Comparison of ENCODE assay signal across 25 mouse cellular contexts in genomic region chr12:36471411-36471810, GRCm38 (mm10).
DNase-seq lines count a peak whose midpoint lies in the region; ATAC-seq lines count a peak whose summit lies in the region.
"Had no signal": no experiment of that assay in that cellular context is flagged by ENCODE, and none has a peak within 500 bp of the region (broad histone marks: within the 10 kb centered on the region; RNA-seq: fewer than 3 reads in every experiment).

No protein-coding gene starts in this region.

- 57% methylated on average over 4 of the region's 4 CpGs for WGBS in embryonic facial prominence, embryonic 14.5 days
- 85% methylated on average over 4 of the region's 4 CpGs for WGBS in embryonic facial prominence, embryonic 10.5 days

- intact Hi-C loops in gastrocnemius, postnatal 14 days (cut with DNase I; ENCODE audit: low total_unique reads), result no loop called here

- peaks cover under 1% of the 10 kb centered on the region; the same call in 1 of the 2 replicates for H3K4me1 ChIP-seq in embryonic facial prominence, embryonic 14.5 days (ENCODE audit: control insufficient read depth, insufficient read depth, low read length)
- peaks cover 11% of the 10 kb centered on the region for H3K4me1 ChIP-seq in embryonic facial prominence, embryonic 10.5 days
- H3K4me1 ChIP-seq: hindbrain, embryonic 12.5 days; hindbrain, embryonic 15.5 days had no signal

- no peaks in the 10 kb centered on the region for H3K36me3 ChIP-seq in embryonic facial prominence, embryonic 14.5 days (ENCODE audit: control insufficient read depth, insufficient read depth, low read length)
- no peaks in the 10 kb centered on the region for H3K36me3 ChIP-seq in embryonic facial prominence, embryonic 10.5 days (replicated peaks)
- H3K36me3 ChIP-seq: embryonic facial prominence, embryonic 15.5 days; hindbrain, embryonic 12.5 days; hindbrain, embryonic 15.5 days had no signal

- H3K4me2 ChIP-seq in embryonic facial prominence, embryonic 14.5 days (ENCODE audit: low read depth, low read length), result no peak overlapping the region
- H3K4me2 ChIP-seq: embryonic facial prominence, embryonic 15.5 days; heart, embryonic 11.5 days; hindbrain, embryonic 12.5 days; hindbrain, embryonic 15.5 days had no signal

- no peak overlapping the region for H3K27ac ChIP-seq in embryonic facial prominence, embryonic 14.5 days (replicated peaks; ENCODE audit: low read depth, low read length)
- no peak overlapping the region for H3K27ac ChIP-seq in embryonic facial prominence, embryonic 10.5 days (replicated peaks)
- H3K27ac ChIP-seq: embryonic facial prominence, embryonic 15.5 days; hindbrain, embryonic 12.5 days; hindbrain, embryonic 15.5 days had no signal

- H3K9me3 ChIP-seq in embryonic facial prominence, embryonic 14.5 days (ENCODE audit: control insufficient read depth, low read length), result no peaks in the 10 kb centered on the region
- no peaks in the 10 kb centered on the region for H3K9me3 ChIP-seq in embryonic facial prominence, embryonic 10.5 days
- H3K9me3 ChIP-seq: embryonic facial prominence, embryonic 15.5 days; hindbrain, embryonic 12.5 days; hindbrain, embryonic 15.5 days had no signal

- no peak overlapping the region for H3K9ac ChIP-seq in embryonic facial prominence, embryonic 14.5 days (ENCODE audit: low read depth, low read length)
- H3K9ac ChIP-seq: embryonic facial prominence, embryonic 15.5 days; forebrain, postnatal 0 days; hindbrain, embryonic 12.5 days; hindbrain, embryonic 15.5 days had no signal

- ATAC-seq in embryonic facial prominence, embryonic 14.5 days (ENCODE audit: low read depth), result no peak; the same call in 1 of the 2 replicates
- ATAC-seq: forebrain, embryonic 14.5 days; forebrain, postnatal 0 days; inflammation-experienced regulatory T-cells, adult 6 months; Patski had no signal

- no peaks in the 10 kb centered on the region for H3K27me3 ChIP-seq in embryonic facial prominence, embryonic 14.5 days (replicated peaks; ENCODE audit: control insufficient read depth, insufficient read depth, low read length)
- no peaks in the 10 kb centered on the region for H3K27me3 ChIP-seq in embryonic facial prominence, embryonic 10.5 days (replicated peaks; ENCODE audit: low read depth, poor library complexity, severe bottlenecking)
- H3K27me3 ChIP-seq: embryonic facial prominence, embryonic 15.5 days; hindbrain, embryonic 12.5 days; hindbrain, embryonic 15.5 days; Patski had no signal

- peak; percentile 30 for DNase-seq in embryonic facial prominence, embryonic 14.5 days (ENCODE audit: low spot score)
- DNase-seq in embryonic facial prominence, embryonic 10.5 days (ENCODE audit: low spot score), result no peak
- peak; percentile 22 for DNase-seq in layer of hippocampus, adult 11-12 months (ENCODE audit: low spot score)
- DNase-seq in layer of hippocampus, postnatal 25 days (ENCODE audit: extremely low spot score in 1 of 2, low spot score in 1 of 2), result no peak
- DNase-seq in right cerebral cortex, adult 18-20 months, result peak; percentile 11
- DNase-seq in right cerebral cortex, postnatal 14 days, result no peak
- DNase-seq in telencephalon, adult 2 months (ENCODE audit: low read depth, low spot score), result peak; percentile 60
- DNase-seq in gastrocnemius, postnatal 14 days, result no peak
- DNase-seq: adrenal gland, postnatal 10 days; adrenal gland, postnatal 36 days; cerebellum, adult 11 months; cerebellum, adult 2 months; cerebellum, adult 9-11 months; cerebellum, postnatal 25 days; embryo, embryonic 11 days; forebrain, postnatal 0 days; gastrocnemius, postnatal 10 days; heart, adult 11 months had no signal

- no peak overlapping the region for H3K4me3 ChIP-seq in embryonic facial prominence, embryonic 14.5 days (ENCODE audit: low read depth, low read length)
- no peak overlapping the region for H3K4me3 ChIP-seq in embryonic facial prominence, embryonic 10.5 days
- H3K4me3 ChIP-seq: embryonic facial prominence, embryonic 15.5 days; hindbrain, embryonic 12.5 days; hindbrain, embryonic 15.5 days had no signal

Comparison
In these comparisons a context has a peak if more than half of its experiments do, and no peak if none do; other contexts are left out.
1. DNase-seq: peak in embryonic facial prominence, embryonic 14.5 days (single experiment), layer of hippocampus, adult 11-12 months (single experiment), right cerebral cortex, adult 18-20 months (single experiment) and telencephalon, adult 2 months (single experiment); none in embryonic facial prominence, embryonic 10.5 days (single experiment), layer of hippocampus, postnatal 25 days (0 of 2), right cerebral cortex, postnatal 14 days (single experiment) and gastrocnemius, postnatal 14 days (single experiment).